Comparison of ENCODE assay signal across 8 mouse cellular contexts in genomic region chr3:89178107-89178385, GRCm38 (mm10). TPM values are rescaled to one million over a fixed set of nuclear protein-coding genes. Genes with fewer than 3 reads are reported as not detected.
DNase-seq lines count a peak whose midpoint lies in the region; ATAC-seq and TF ChIP-seq lines count a peak whose summit lies in the region.

No protein-coding gene starts in this region.

- H3K4me3 ChIP-seq in cerebellum, adult 2 months (replicated peaks; ENCODE audit: insufficient read depth, low read depth, low read length) = peak overlapping the region; percentile 90
- H3K4me3 ChIP-seq in thymus, adult 2 months (ENCODE audit: control insufficient read depth, insufficient read depth, low read length) = peak overlapping the region; percentile 96
- peak overlapping the region; percentile 82 for H3K4me3 ChIP-seq in liver, embryonic 12.5 days

- no peak for TF ChIP-seq CTCF in cerebellum, adult 2 months (IDR thresholded peaks at IDR 0.05; ENCODE audit: borderline replicate concordance, insufficient read depth, low read depth, low read length)
- no peak for TF ChIP-seq CTCF in thymus, adult 2 months (IDR thresholded peaks at IDR 0.05; ENCODE audit: borderline replicate concordance, control insufficient read depth, extremely low read depth, insufficient read depth, low read length, poor library complexity)

- H3K9me3 ChIP-seq in liver, embryonic 12.5 days (replicated peaks) = no peaks in the 10 kb centered on the region

- peaks cover 11% of the 10 kb centered on the region; the same call in 1 of the 2 replicates for H3K4me1 ChIP-seq in cerebellum, adult 2 months (ENCODE audit: control insufficient read depth, insufficient read depth, low read length)
- peaks cover 23% of the 10 kb centered on the region for H3K4me1 ChIP-seq in thymus, adult 2 months (replicated peaks; ENCODE audit: control insufficient read depth, insufficient read depth, low read length)
- peaks cover 37% of the 10 kb centered on the region for H3K4me1 ChIP-seq in liver, embryonic 12.5 days

- no peaks in the 10 kb centered on the region for H3K27me3 ChIP-seq in cerebellum, adult 2 months (ENCODE audit: control insufficient read depth, insufficient read depth, low read length)
- no peaks in the 10 kb centered on the region for H3K27me3 ChIP-seq in thymus, adult 2 months (ENCODE audit: control insufficient read depth, insufficient read depth, low read length)
- no peaks in the 10 kb centered on the region for H3K27me3 ChIP-seq in liver, embryonic 12.5 days (replicated peaks)

- no peak for DNase-seq in cerebellum, adult 2 months
- DNase-seq in thymus, adult 2 months = no peak
- no peak for DNase-seq in thymus, postnatal 10 days (ENCODE audit: low spot score in 2 of 2)
- DNase-seq in yolk sac, embryonic 10.5 days (ENCODE audit: low spot score) = no peak
- no peak for DNase-seq in layer of hippocampus, adult 8-10 months (ENCODE audit: low spot score in 2 of 2)
- no peak for DNase-seq in testis, postnatal 14 days (ENCODE audit: low spot score)

- ATAC-seq in cerebellum, adult (ENCODE audit: insufficient number of reproducible peaks, low FRiP score, low TSS enrichment) = no peak
- no peak for ATAC-seq in liver, embryonic 12.5 days

- TF ChIP-seq POLR2A in cerebellum, adult 2 months (IDR thresholded peaks at IDR 0.05; ENCODE audit: borderline replicate concordance, insufficient read depth, low read length) = no peak
- no peak for TF ChIP-seq POLR2A in thymus, adult 2 months (IDR thresholded peaks at IDR 0.05; ENCODE audit: control insufficient read depth, extremely low read depth, insufficient read depth, low read length, poor library complexity)

- peak overlapping the region; percentile 84 for H3K9ac ChIP-seq in liver, embryonic 12.5 days

- peak overlapping the region; percentile 89 for H3K4me2 ChIP-seq in liver, embryonic 12.5 days

- H3K36me3 ChIP-seq in thymus, adult 2 months (ENCODE audit: control insufficient read depth, insufficient read depth, low read length) = peaks cover 35% of the 10 kb centered on the region
- peaks cover 78% of the 10 kb centered on the region for H3K36me3 ChIP-seq in liver, embryonic 12.5 days

- H3K27ac ChIP-seq in cerebellum, adult 2 months (ENCODE audit: insufficient read depth, low read length) = peak overlapping the region; percentile 47
- H3K27ac ChIP-seq in thymus, adult 2 months (ENCODE audit: control insufficient read depth, insufficient read depth, low read length) = no peak overlapping the region
- peak overlapping the region; percentile 80 for H3K27ac ChIP-seq in liver, embryonic 12.5 days

- WGBS in cerebellum, adult 2 months = 6% methylated on average over 6 of the region's 6 CpGs
- 4% methylated on average over 6 of the region's 6 CpGs for WGBS in thymus, adult 2 months
- whole genome bisulfite sequencing in liver, embryonic 12.5 days (ENCODE audit: insufficient replicate concordance) = 6% methylated on average over 6 of the region's 6 CpGs

RNA-seq across cellular contexts. Expression of gene Scamp3, which starts 0.8 kb away (rescaled TPM):
- polyA plus RNA-seq in cerebellum, adult 2 months (2012; rRNA removed) = 109 and 121 TPM in 2 replicates
- polyA plus RNA-seq in thymus, adult 2 months (2012; rRNA removed) = 240 and 251 TPM in 2 replicates
- 79.8 and 86.3 TPM in 2 replicates for polyA plus RNA-seq in liver, embryonic 12.5 days (2016; fragmentation: Nextera tagmentation; extraction: Ambion mirVana)
- total RNA-seq in layer of hippocampus, adult 8-10 months (2022) = 10 to 100 TPM; 66.2 to 72.5 (median 69.1) TPM

RNA-seq across cellular contexts. Expression of gene Fam189b, which starts 4.9 kb away (rescaled TPM):
- 86.8 and 97.7 TPM in 2 replicates for polyA plus RNA-seq in cerebellum, adult 2 months (2012; rRNA removed)
- polyA plus RNA-seq in thymus, adult 2 months (2012; rRNA removed) = 250 and 278 TPM in 2 replicates
- 5.3 and 6.6 TPM in 2 replicates for polyA plus RNA-seq in liver, embryonic 12.5 days (2016; fragmentation: Nextera tagmentation; extraction: Ambion mirVana)
- 10 to 100 TPM; 52.6 to 54.5 (median 53.5) TPM for total RNA-seq in layer of hippocampus, adult 8-10 months (2022)

RNA-seq across cellular contexts. Expression of gene Clk2, which starts 13.5 kb away (rescaled TPM):
- 75.5 and 80.2 TPM in 2 replicates for polyA plus RNA-seq in cerebellum, adult 2 months (2012; rRNA removed)
- polyA plus RNA-seq in thymus, adult 2 months (2012; rRNA removed) = 117 and 126 TPM in 2 replicates
- polyA plus RNA-seq in liver, embryonic 12.5 days (2016; fragmentation: Nextera tagmentation; extraction: Ambion mirVana) = 21.1 and 21.2 TPM in 2 replicates
- total RNA-seq in layer of hippocampus, adult 8-10 months (2022) = 10 to 100 TPM; 44.5 to 54.1 (median 48.9) TPM

RNA-seq across cellular contexts. Expression of gene Hcn3, which starts 18.1 kb away (rescaled TPM):
- polyA plus RNA-seq in cerebellum, adult 2 months (2012; rRNA removed) = 13.0 and 14.6 TPM in 2 replicates
- 15.9 and 18.1 TPM in 2 replicates for polyA plus RNA-seq in thymus, adult 2 months (2012; rRNA removed)
- polyA plus RNA-seq in liver, embryonic 12.5 days (2016; fragmentation: Nextera tagmentation; extraction: Ambion mirVana) = 0.81 and 0.86 TPM in 2 replicates
- 10 to 100 TPM; 13.3 to 15.2 (median 14.2) TPM for total RNA-seq in layer of hippocampus, adult 8-10 months (2022)

RNA-seq across cellular contexts. Expression of gene Gba, which starts 24.7 kb away (rescaled TPM):
- 69.2 and 69.8 TPM in 2 replicates for polyA plus RNA-seq in cerebellum, adult 2 months (2012; rRNA removed)
- 98.8 and 117 TPM in 2 replicates for polyA plus RNA-seq in thymus, adult 2 months (2012; rRNA removed)
- 26.6 and 26.7 TPM in 2 replicates for polyA plus RNA-seq in liver, embryonic 12.5 days (2016; fragmentation: Nextera tagmentation; extraction: Ambion mirVana)
- total RNA-seq in layer of hippocampus, adult 8-10 months (2022) = 10 to 100 TPM; 62.1 to 75.2 (median 68.5) TPM

Comparison
In these comparisons a context has a peak if more than half of its experiments do, and no peak if none do; other contexts are left out.
1. RNA of gene Fam189b, which starts 4.9 kb away (polyA plus RNA-seq): 250 to 278 TPM in thymus, adult 2 months and 86.8 to 97.7 TPM in cerebellum, adult 2 months; 5.3 to 6.6 TPM in liver, embryonic 12.5 days; every median in the first group is over 10 times any median in the second.
2. Peak in every context shown above with its lines, with median percentiles within 50 percentile points of each other: H3K4me3 ChIP-seq.